Mouse (Mus musculus) T-helper 2 cell (primary cell): ENCODE measurements around the gene Lsmem1.

Experiments used
- in situ Hi-C: fragments of 300-600 bp; cut with MboI, MseI; formaldehyde crosslinking; loops from one replicate; pipeline ENCODE4 v1.15.1; 2025; ENCODE audit warnings: high pct_unique_total_duplicates

Lsmem1 gene

DNA sequence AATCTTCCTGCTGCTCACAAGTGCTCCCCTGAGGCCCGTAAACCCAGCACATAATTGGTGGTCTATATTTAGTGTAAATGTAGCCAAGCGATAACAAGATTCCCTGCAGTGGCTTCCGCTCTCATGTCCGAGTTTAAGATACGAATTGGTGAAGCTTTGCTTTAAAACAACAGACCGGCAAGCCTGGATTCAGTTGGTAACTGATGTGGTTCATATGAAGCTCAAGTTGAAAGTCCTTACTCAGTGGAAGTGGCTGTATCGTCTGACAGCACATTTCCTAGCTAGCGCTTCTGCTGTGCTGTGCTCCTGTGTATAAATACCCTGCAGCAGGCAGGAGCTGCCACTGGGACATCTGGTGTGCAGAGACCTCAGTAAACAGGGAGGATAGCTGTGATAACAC is at the start of gene Lsmem1:
TSS of gene Lsmem1 (minus strand) at position 189 of the 400 bp plus-strand sequence.
- in situ Hi-C loops: no loop called here

GRCm38 (mm10) chr12:40248454-40249180 is 49.3 kb upstream of the Lsmem1 start, which contains the start of gene Ifrd1:
TSS of gene Ifrd1 (minus strand) at chr12:40248504.
- in situ Hi-C loops: loop anchor here (25.0 kb wide), 1 partner anchor 789 kb away; no protein-coding TSS in a partner anchor

DNA sequence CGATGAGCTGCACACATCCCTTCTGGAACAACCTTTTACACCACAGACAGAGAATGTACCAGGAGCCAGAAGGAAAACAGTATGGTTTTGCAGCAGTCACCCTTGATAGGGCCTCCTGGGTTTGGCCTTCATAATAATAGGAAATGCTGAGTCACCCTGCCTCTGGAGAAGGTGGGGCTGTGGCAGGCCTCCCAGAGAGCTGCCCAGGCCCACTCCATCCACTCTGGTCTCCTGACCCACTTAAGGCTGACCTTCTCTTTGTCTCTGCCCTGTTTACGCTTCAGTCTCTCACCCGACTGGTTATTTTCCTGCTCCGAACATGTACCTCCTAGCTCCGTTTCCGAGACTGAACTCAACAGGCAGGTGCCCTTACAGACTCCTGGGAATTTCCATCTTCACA is 48.7 kb upstream of the Lsmem1 start:
- in situ Hi-C loops: loop anchor here (25.0 kb wide), 1 partner anchor 789 kb away; no protein-coding TSS in a partner anchor

- in situ Hi-C loops: loop anchor here (25.0 kb wide), 1 partner anchor 790 kb away; no protein-coding TSS in a partner anchor
These were observed 48.1 kb upstream of the Lsmem1 start for GRCm38 (mm10) chr12:40247384-40247783.

- in situ Hi-C loops: loop anchor here (25.0 kb wide), 1 partner anchor 792 kb away; no protein-coding TSS in a partner anchor
These were observed 46.2 kb upstream of the Lsmem1 start for GRCm38 (mm10) chr12:40245434-40245970.

- in situ Hi-C loops: loop anchor here (25.0 kb wide), 1 partner anchor 792 kb away; no protein-coding TSS in a partner anchor
These were observed 45.6 kb upstream of the Lsmem1 start for GRCm38 (mm10) chr12:40244926-40245325.

DNA sequence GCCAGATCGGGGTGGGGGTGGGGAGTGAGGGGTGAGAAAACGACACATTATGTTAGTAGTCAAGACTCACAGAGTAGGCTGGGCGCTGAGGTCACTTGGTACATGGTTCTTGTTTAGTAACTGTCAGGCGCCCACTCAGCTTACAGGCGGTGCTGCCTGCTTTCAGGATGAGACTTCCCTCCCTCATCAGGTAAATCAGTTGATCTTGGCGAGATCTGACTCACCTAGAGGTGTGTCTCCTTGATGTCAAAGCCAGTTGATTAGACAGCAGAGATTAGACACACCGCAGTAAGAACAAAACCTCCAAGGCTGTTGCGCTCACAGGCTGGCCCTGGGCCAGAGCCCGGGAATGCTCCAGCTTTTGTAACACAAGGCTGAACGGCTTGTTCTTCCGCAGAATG is 44.5 kb upstream of the Lsmem1 start:
- in situ Hi-C loops: loop anchor here (25.0 kb wide), 1 partner anchor 793 kb away; no protein-coding TSS in a partner anchor

DNA sequence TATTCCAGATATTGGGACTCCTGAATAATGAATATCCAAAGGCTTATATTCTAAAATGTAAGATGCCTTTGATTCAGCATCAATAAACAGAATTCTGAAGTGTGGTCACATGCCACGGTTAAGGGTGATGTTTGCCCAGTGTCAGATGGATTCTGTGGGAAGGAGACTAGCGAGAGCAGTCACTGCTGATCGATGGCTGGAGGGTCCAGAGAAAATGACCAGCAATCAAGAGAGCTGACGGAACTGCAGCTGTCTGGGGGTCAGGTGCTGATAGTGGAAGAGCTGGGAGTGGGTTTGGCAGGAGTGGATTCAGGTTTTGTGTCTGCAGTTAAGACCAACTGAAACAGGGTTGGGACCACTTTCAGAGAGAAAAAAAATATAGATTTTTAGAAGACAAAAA is 44.0 kb upstream of the Lsmem1 start:
- in situ Hi-C loops: loop anchor here (25.0 kb wide), 1 partner anchor 794 kb away; no protein-coding TSS in a partner anchor

DNA sequence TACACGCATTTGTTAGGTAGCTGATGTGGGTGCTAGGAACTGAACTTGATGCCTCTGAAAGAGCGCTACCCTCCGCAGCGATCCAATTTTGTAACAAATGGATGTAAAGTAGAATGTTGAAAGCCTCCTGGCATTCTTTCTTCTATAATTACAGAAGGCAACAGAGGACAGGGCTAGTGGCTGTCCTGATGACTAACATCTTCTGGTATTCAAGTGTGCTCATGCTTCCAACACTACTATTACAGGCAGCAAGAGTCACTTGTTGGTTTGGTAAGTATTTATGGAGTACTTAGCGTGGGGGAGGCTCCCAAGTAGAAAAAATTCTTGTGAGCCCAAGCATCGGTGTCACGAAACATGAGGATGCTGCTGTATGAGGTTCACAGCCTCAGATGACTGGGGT is 39.9 kb upstream of the Lsmem1 start:
- in situ Hi-C loops: loop anchor here (25.0 kb wide), 1 partner anchor 798 kb away; no protein-coding TSS in a partner anchor

GRCm38 (mm10) chr12:40232231-40232630 is 32.9 kb upstream of the Lsmem1 start:
- in situ Hi-C loops: loop anchor here (25.0 kb wide), 1 partner anchor 805 kb away; no protein-coding TSS in a partner anchor

- in situ Hi-C loops: loop anchor here (25.0 kb wide), 1 partner anchor 806 kb away; no protein-coding TSS in a partner anchor
These were observed 32.3 kb upstream of the Lsmem1 start for GRCm38 (mm10) chr12:40231632-40232031.

- in situ Hi-C loops: loop anchor here (5.0 kb wide), 1 partner anchor 223 kb away; the partner anchor contains the start of genes Dock4 and Zfp277
These were observed 25.0 kb upstream of the Lsmem1 start for GRCm38 (mm10) chr12:40224171-40224880.

DNA sequence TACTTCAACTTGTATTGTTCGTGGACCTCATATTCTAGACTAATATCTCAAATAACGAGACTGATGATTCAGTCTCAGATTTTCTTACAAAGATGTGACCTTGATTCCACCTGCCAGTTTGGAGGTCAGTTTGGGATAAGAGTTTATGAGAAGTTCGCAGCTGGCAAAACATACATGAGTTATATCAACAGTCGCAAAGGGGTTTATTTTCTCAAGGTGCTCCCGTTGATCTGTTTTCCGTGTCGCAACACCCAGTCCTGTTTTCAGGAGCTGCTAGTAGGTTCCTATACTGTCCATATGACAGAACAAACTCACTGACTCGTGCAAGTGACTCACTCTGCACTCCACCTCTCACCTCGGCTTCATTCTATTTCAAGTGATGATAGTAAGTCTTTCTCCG is 24.4 kb upstream of the Lsmem1 start:
- in situ Hi-C loops: loop anchor here (5.0 kb wide), 1 partner anchor 224 kb away; the partner anchor contains the start of genes Dock4 and Zfp277

- in situ Hi-C loops: loop anchor here (5.0 kb wide), 1 partner anchor 224 kb away; the partner anchor contains the start of genes Dock4 and Zfp277
These were observed 23.9 kb upstream of the Lsmem1 start for GRCm38 (mm10) chr12:40223082-40223619.

GRCm38 (mm10) chr12:40222251-40223081 is 23.2 kb upstream of the Lsmem1 start:
- in situ Hi-C loops: loop anchor here (5.0 kb wide), 1 partner anchor 225 kb away; the partner anchor contains the start of genes Dock4 and Zfp277

DNA sequence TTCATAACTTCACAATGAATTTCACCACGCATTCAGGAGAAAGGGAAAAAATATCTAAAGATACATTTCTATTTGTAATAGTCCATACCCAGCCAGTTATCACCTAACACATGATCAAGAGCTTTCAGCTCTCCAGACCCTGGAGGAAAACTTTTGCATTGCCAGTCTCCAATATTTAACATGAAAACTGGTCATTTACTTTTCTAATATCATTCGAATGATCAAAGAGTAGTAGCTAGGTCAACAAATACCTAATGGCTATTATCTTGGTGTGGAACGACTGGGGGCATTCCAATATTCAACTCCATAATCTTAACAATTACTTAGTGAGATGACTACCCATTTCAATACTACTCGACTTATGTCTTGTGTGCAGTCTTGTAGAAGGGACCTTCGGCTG is 22.3 kb upstream of the Lsmem1 start:
- in situ Hi-C loops: loop anchor here (5.0 kb wide), 1 partner anchor 226 kb away; the partner anchor contains the start of genes Dock4 and Zfp277

DNA sequence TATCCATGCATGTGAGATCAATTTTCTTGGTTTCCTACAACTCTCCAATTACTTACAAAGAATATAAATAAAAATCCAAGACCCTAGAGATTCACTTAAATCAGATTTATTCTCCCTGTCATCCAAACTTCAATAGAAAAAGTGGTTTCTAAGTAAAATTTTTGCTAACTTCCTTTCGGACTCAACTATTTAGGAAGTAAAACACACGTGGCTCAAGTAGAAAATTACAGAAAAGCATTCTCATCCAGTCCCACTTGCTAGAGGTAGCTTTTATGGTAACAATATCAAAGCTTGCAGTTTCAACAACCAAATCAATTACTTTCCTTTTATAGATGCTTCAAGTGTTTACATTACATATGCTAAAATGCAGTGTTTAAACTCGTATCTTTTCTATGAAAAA is 21.6 kb upstream of the Lsmem1 start:
- in situ Hi-C loops: loop anchor here (5.0 kb wide), 1 partner anchor 226 kb away; the partner anchor contains the start of genes Dock4 and Zfp277

- in situ Hi-C loops: loop anchor here (5.0 kb wide), 1 partner anchor 227 kb away; the partner anchor contains the start of genes Dock4 and Zfp277
These were observed 20.8 kb upstream of the Lsmem1 start for GRCm38 (mm10) chr12:40220001-40220570.

GRCm38 (mm10) chr12:40218430-40218945 is 19.2 kb upstream of the Lsmem1 start:
- in situ Hi-C loops: no loop called here
